In genomic region chr9:72675745-72676200, GRCm38 (mm10) we compare ENCODE assay signal across 24 mouse cellular contexts. TPM values are rescaled to one million over a fixed set of nuclear protein-coding genes. Genes with fewer than 3 reads are reported as not detected.
DNase-seq lines count a peak whose midpoint lies in the region; ATAC-seq and TF ChIP-seq lines count a peak whose summit lies in the region.
"Had no signal": no experiment of that assay in that cellular context is flagged by ENCODE, and none has a peak within 500 bp of the region (broad histone marks: within the 10 kb centered on the region; RNA-seq: fewer than 3 reads in every experiment).

No protein-coding gene starts in this region.

- no peaks in the 10 kb centered on the region for H3K9me3 ChIP-seq in heart, postnatal 0 days (replicated peaks; ENCODE audit: control insufficient read depth, low read length)
- H3K9me3 ChIP-seq in CH12.LX (replicated peaks; ENCODE audit: low read length): no peaks in the 10 kb centered on the region
- H3K9me3 ChIP-seq: embryonic facial prominence, embryonic 13.5 days; forebrain, embryonic 13.5 days; heart, embryonic 10.5 days; heart, embryonic 15.5 days; hindbrain, embryonic 12.5 days had no signal

- dilution Hi-C loops in CH12.LX (cut with MboI; ENCODE audit: extremely low pct_ligation_motif_present, extremely low pct_unique_long_range_greater_than_20kb, low sequenced_read_pairs): no loop called here

- intact Hi-C loops in heart, adult 2 months (cut with DNase I): no loop called here

- TF ChIP-seq EP300 in heart, postnatal 0 days (IDR thresholded peaks at IDR 0.05; ENCODE audit: low read depth): no peak
- no peak for TF ChIP-seq EP300 in heart, adult 2 months (IDR thresholded peaks at IDR 0.05; ENCODE audit: insufficient read depth, low read depth, low read length)
- no peak for TF ChIP-seq EP300 in CH12.LX (IDR thresholded peaks at IDR 0.05; ENCODE audit: low read length)

- no peak overlapping the region for H3ac ChIP-seq in myocyte (ENCODE audit: control insufficient read depth, insufficient read length)

- peak; percentile 25 for ATAC-seq in frontal cortex, adult (ENCODE audit: low TSS enrichment)
- ATAC-seq in heart, postnatal 0 days (ENCODE audit: insufficient read depth, low read depth): no peak
- ATAC-seq: CD4-positive, CD25-positive, alpha-beta regulatory T cell, adult 4 months; forebrain, embryonic 13.5 days; forebrain, postnatal 0 days; hindbrain, embryonic 16.5 days; inflammation-experienced regulatory T-cells, adult 6 months had no signal

- no peaks in the 10 kb centered on the region for H3K27me3 ChIP-seq in heart, postnatal 0 days (ENCODE audit: control insufficient read depth, insufficient read depth, low read length)
- H3K27me3 ChIP-seq in heart, adult 2 months (ENCODE audit: control insufficient read depth, insufficient read depth, low read length): no peaks in the 10 kb centered on the region
- H3K27me3 ChIP-seq in CH12.LX (replicated peaks): no peaks in the 10 kb centered on the region
- no peaks in the 10 kb centered on the region for H3K27me3 ChIP-seq in myocyte (ENCODE audit: control insufficient read depth, insufficient read depth, insufficient read length)
- H3K27me3 ChIP-seq: embryonic facial prominence, embryonic 13.5 days; forebrain, embryonic 13.5 days; heart, embryonic 15.5 days; hindbrain, embryonic 12.5 days had no signal

- in situ Hi-C loops in CH12.LX (cut with MboI; ENCODE audit: low pct_ligation_motif_present, low pct_unique_long_range_greater_than_20kb, low sequenced_read_pairs): loop anchor here (10.0 kb wide), 1 partner anchor 211 kb away; no protein-coding TSS in a partner anchor

- H3K4me2 ChIP-seq in heart, postnatal 0 days (ENCODE audit: low read depth, low read length): no peak overlapping the region
- H3K4me2 ChIP-seq in CH12.LX (ENCODE audit: insufficient read depth, low read depth, poor library complexity, severe bottlenecking): no peak overlapping the region
- H3K4me2 ChIP-seq in myocyte (ENCODE audit: low read depth): no peak overlapping the region
- H3K4me2 ChIP-seq: embryonic facial prominence, embryonic 13.5 days; forebrain, embryonic 13.5 days; heart, embryonic 15.5 days; hindbrain, embryonic 12.5 days had no signal

- H3K27ac ChIP-seq in heart, postnatal 0 days (ENCODE audit: low read depth): peak overlapping the region; percentile 15; the same call in 1 of the 2 replicates
- no peak overlapping the region for H3K27ac ChIP-seq in heart, adult 2 months
- no peak overlapping the region for H3K27ac ChIP-seq in CH12.LX (ENCODE audit: insufficient read depth, low read depth)
- H3K27ac ChIP-seq: embryonic facial prominence, embryonic 13.5 days; forebrain, embryonic 13.5 days; heart, embryonic 10.5 days; heart, embryonic 15.5 days; hindbrain, embryonic 12.5 days had no signal

- H3K9ac ChIP-seq in heart, postnatal 0 days (replicated peaks; ENCODE audit: low read depth, low read length): no peak overlapping the region
- no peak overlapping the region for H3K9ac ChIP-seq in heart, adult 2 months (ENCODE audit: low read depth, low read length)
- no peak overlapping the region for H3K9ac ChIP-seq in CH12.LX (ENCODE audit: insufficient read depth, low read depth)
- H3K9ac ChIP-seq: embryonic facial prominence, embryonic 13.5 days; forebrain, embryonic 13.5 days; forebrain, postnatal 0 days; heart, embryonic 15.5 days; hindbrain, embryonic 12.5 days had no signal

- no peak for TF ChIP-seq POLR2A in heart, adult 2 months (IDR thresholded peaks at IDR 0.05; ENCODE audit: insufficient read depth, low read depth, low read length)
- TF ChIP-seq POLR2A in CH12.LX (IDR thresholded peaks at IDR 0.05; ENCODE audit: low read depth, low read length) (no peak), myocyte (IDR thresholded peaks at IDR 0.05; ENCODE audit: insufficient read length, low read depth) (no peak)

- peaks cover 73% of the 10 kb centered on the region for H3K36me3 ChIP-seq in heart, postnatal 0 days (replicated peaks; ENCODE audit: control insufficient read depth, insufficient read depth, low read length)
- H3K36me3 ChIP-seq in heart, adult 2 months (ENCODE audit: control insufficient read depth, insufficient read depth, low read length): peaks cover 32% of the 10 kb centered on the region
- peaks cover 14 to 66% of the 10 kb centered on the region in 2 experiments for H3K36me3 ChIP-seq in CH12.LX (replicated peaks in 1 of 2; ENCODE audit: control insufficient read depth in 1 of 2, insufficient read depth in 1 of 2, low read length in 1 of 2)
- peaks cover 72% of the 10 kb centered on the region for H3K36me3 ChIP-seq in myocyte (ENCODE audit: control insufficient read depth, insufficient read depth)

- no peak for TF ChIP-seq CTCF in heart, postnatal 0 days (IDR thresholded peaks at IDR 0.05; ENCODE audit: low read depth)
- no peak for TF ChIP-seq CTCF in heart, adult 2 months (IDR thresholded peaks at IDR 0.05)
- TF ChIP-seq CTCF in CH12.LX (conservative IDR thresholded peaks at IDR 0.05 in 1 of 2, IDR thresholded peaks at IDR 0.05 in 1 of 2; ENCODE audit: low read depth in 2 of 2, low read length in 2 of 2): no peak

- no peak for TF ChIP-seq RAD21 in CH12.LX (IDR thresholded peaks at IDR 0.05; ENCODE audit: low read depth, low read length)

- H3K4me1 ChIP-seq in heart, postnatal 0 days (ENCODE audit: control insufficient read depth, insufficient read depth): no peaks in the 10 kb centered on the region
- H3K4me1 ChIP-seq in heart, adult 2 months (ENCODE audit: control insufficient read depth, insufficient read depth, low read length): peaks cover 3% of the 10 kb centered on the region; the same call in 1 of the 2 replicates
- H3K4me1 ChIP-seq in CH12.LX (ENCODE audit: control insufficient read depth in 1 of 2, insufficient read depth in 2 of 2): peaks cover 0 to 29% of the 10 kb centered on the region in 2 experiments; a peak in 2 of 4 replicates
- H3K4me1 ChIP-seq: heart, embryonic 10.5 days; hindbrain, embryonic 12.5 days had no signal

- 66% methylated on average over 3 of the region's 3 CpGs for WGBS in heart, postnatal 0 days
- WGBS in heart, adult 2 months: 53% methylated on average over 3 of the region's 3 CpGs

- H3K79me2 ChIP-seq in heart, adult 2 months (replicated peaks; ENCODE audit: control insufficient read depth, insufficient read depth, low read length): no peaks in the 10 kb centered on the region; the same call in none of the 2 replicates
- H3K79me2 ChIP-seq in CH12.LX (replicated peaks; ENCODE audit: control insufficient read depth, extremely low read depth, insufficient read depth, poor library complexity, severe bottlenecking): no peaks in the 10 kb centered on the region; the same call in 1 of the 2 replicates
- peaks cover 23% of the 10 kb centered on the region for H3K79me2 ChIP-seq in myocyte (ENCODE audit: control insufficient read depth, insufficient read depth)

- no peak overlapping the region for H3K4me3 ChIP-seq in heart, postnatal 0 days (ENCODE audit: low read depth, low read length)
- no peak overlapping the region for H3K4me3 ChIP-seq in heart, adult 2 months
- no peak overlapping the region for H3K4me3 ChIP-seq in CH12.LX (replicated peaks in 1 of 3; ENCODE audit: low read depth in 2 of 3, low read length in 2 of 3, poor library complexity in 1 of 3)
- no peak overlapping the region for H3K4me3 ChIP-seq in myocyte
- H3K4me3 ChIP-seq: embryonic facial prominence, embryonic 13.5 days; forebrain, embryonic 13.5 days; heart, embryonic 10.5 days; heart, embryonic 15.5 days; hindbrain, embryonic 12.5 days had no signal

- DNase-seq in frontal cortex, adult 2 months (ENCODE audit: extremely low spot score in 1 of 2, low spot score in 1 of 2): no peak
- no peak for DNase-seq in heart, postnatal 0 days (ENCODE audit: low spot score)
- no peak for DNase-seq in heart, adult 2 months
- DNase-seq in CH12.LX (ENCODE audit: extremely low read depth): no peak
- no peak for DNase-seq in thymus, postnatal 36 days
- DNase-seq: adrenal gland, adult 2 months; adrenal gland, postnatal 25 days; B cell, adult 2 months; cerebellum, adult 18-20 months; cerebellum, adult 9-11 months; cerebellum, postnatal 36 days; forebrain, postnatal 0 days; gastrocnemius, postnatal 10 days; heart, postnatal 36 days had no signal

TF ChIP-seq in CH12.LX, 34 proteins besides CTCF, POLR2A, EP300 and RAD21:
- 0 out of 2 replicates have a peak, but pooled peaks have one; percentile 5 for TF ChIP-seq POLR2AphosphoS2 (IDR thresholded peaks at IDR 0.05; ENCODE audit: low read depth, low read length)
- TF ChIP-seq ZKSCAN1 (IDR thresholded peaks at IDR 0.05; ENCODE audit: borderline replicate concordance, low read depth, low read length): no peak

TF ChIP-seq in myocyte, 11 proteins besides CTCF, POLR2A, EP300 and RAD21:
- TF ChIP-seq SRF (IDR thresholded peaks at IDR 0.05; ENCODE audit: control insufficient read depth, insufficient read length, low read depth): no peak
- TF ChIP-seq POLR2AphosphoS2 (IDR thresholded peaks at IDR 0.05; ENCODE audit: insufficient read length, low read depth): peak; percentile 21

RNA-seq across cellular contexts. Expression of gene Nedd4, which starts 13.6 kb away (rescaled TPM):
- polyA plus RNA-seq in frontal cortex, adult 2 months (2012; rRNA removed): 231 and 248 TPM in 2 replicates
- 444 and 493 TPM in 2 replicates for total RNA-seq in heart, postnatal 0 days (2014; rRNA removed; ENCODE audit: low replicate concordance)
- 294 and 303 TPM in 2 replicates for polyA plus RNA-seq in heart, postnatal 0 days (2015; fragmentation: Nextera tagmentation; extraction: Ambion mirVana)
- 100 to 1,000 TPM; 317 to 357 TPM for total RNA-seq in heart, adult 2 months (2021)
- 129 and 289 TPM in 2 replicates for polyA plus RNA-seq in heart, adult 2 months (2012; rRNA removed)
- 56.9 and 65.0 TPM in 2 replicates for total RNA-seq in CH12.LX (2012; rRNA removed)
- 189 and 206 TPM in 2 replicates for total RNA-seq in CH12.LX (2014; rRNA removed)
- 196 and 211 TPM in 2 replicates for polyA plus RNA-seq in CH12.LX (2012; ENCODE audit: insufficient read length, low read depth)
- polyA plus RNA-seq in myocyte (2012; fragmentation: generic; extraction: Trizol): 195 TPM
